Mouse (Mus musculus) embryonic facial prominence, embryonic 11.5 days (tissue): ENCODE data around the gene Sytl1. TPM values are rescaled to one million over a fixed set of nuclear protein-coding genes. Genes with fewer than 3 reads are reported as not detected.

Experiments
- ATAC-seq: fragments of 200-750 bp; cut with Nextera tagmentation; replicated peaks from 2 replicates; pipeline ENCODE4 v1.8.0; 2017; ENCODE audit warnings: low read depth; ENCODE audit not compliant: insufficient number of reproducible peaks, low FRiP score, low TSS enrichment
- DNase-seq: peaks from one replicate; pipeline ENCODE4 v3.0.0-alpha.2; 2015; ENCODE audit warnings: low spot score
- H3K27ac ChIP-seq: fragments of 300-500 bp; sonication (generic); replicated peaks from 2 replicates; pipeline ENCODE4 v1.5.1; 2014; ENCODE audit warnings: mild to moderate bottlenecking, low read depth, low read length, control low read depth
- H3K27me3 ChIP-seq: fragments of 300-500 bp; sonication (generic); 2 replicates; pipeline ENCODE4 v1.6.1; 2014; ENCODE audit warnings: mild to moderate bottlenecking, low read length, moderate library complexity, mixed read lengths; ENCODE audit not compliant: control insufficient read depth, insufficient read depth
- H3K36me3 ChIP-seq: fragments of 300-500 bp; sonication (generic); replicated peaks from 2 replicates; pipeline ENCODE4 v1.6.1; 2014; ENCODE audit warnings: low read depth, mild to moderate bottlenecking, low read length, moderate library complexity, mixed read lengths; ENCODE audit not compliant: control insufficient read depth, insufficient read depth
- H3K4me1 ChIP-seq: fragments of 300-500 bp; sonication (generic); 2 replicates; pipeline ENCODE4 v1.6.1; 2014; ENCODE audit warnings: low read length, mixed read lengths; ENCODE audit not compliant: control insufficient read depth, insufficient read depth
- H3K4me2 ChIP-seq: fragments of 300-500 bp; sonication (generic); 2 replicates; pipeline ENCODE4 v1.6.1; 2014; ENCODE audit warnings: low read depth, mild to moderate bottlenecking, control low read depth, low read length, moderate library complexity
- H3K4me3 ChIP-seq: fragments of 300-500 bp; sonication (generic); 2 replicates; pipeline ENCODE4 v1.5.1; 2014; ENCODE audit warnings: low read depth, low read length, control low read depth
- H3K9ac ChIP-seq: fragments of 300-500 bp; sonication (generic); replicated peaks from 2 replicates; pipeline ENCODE4 v1.6.1; 2014; ENCODE audit warnings: mild to moderate bottlenecking, control low read depth, low read length
- H3K9me3 ChIP-seq: fragments of 300-500 bp; sonication (generic); replicated peaks from 2 replicates; pipeline ENCODE4 v1.6.1; 2016; ENCODE audit warnings: mild to moderate bottlenecking, low read length, inconsistent platforms, mixed read lengths; ENCODE audit not compliant: control insufficient read depth
- WGBS: fragments of 180-500 bp; shearing (Covaris S2); extraction: QIAGEN DNeasy Blood & Tissue Kit; methylation state at CpG from one replicate; pipeline ENCODE4 v1.1.7; 2014; 5-methylcytosine and 5-hydroxymethylcytosine counted together
- polyA plus RNA-seq: library from polyadenylated mRNA; unstranded; fragments of >200 nt; fragmentation: Nextera tagmentation; extraction: Ambion mirVana; gene quantifications from 2 replicates; pipeline ENCODE4 v1.2.1, GENCODE M21; 2014

The Sytl1 gene
- polyA plus RNA-seq, 1 experiment from 2014 or later, result 1.2 TPM

- H3K4me2 ChIP-seq, result no peak overlapping the region
- ATAC-seq (no peak), DNase-seq (peak; percentile 60)
- 47% methylated on average over 10 of the region's 10 CpGs for WGBS
- H3K36me3 ChIP-seq, result no peaks in the 10 kb centered on the region
- no peaks in the 10 kb centered on the region for H3K27me3 ChIP-seq
- no peaks in the 10 kb centered on the region for H3K4me1 ChIP-seq
- no peak overlapping the region for H3K9ac ChIP-seq
- no peak overlapping the region for H3K27ac ChIP-seq
- H3K9me3 ChIP-seq, result no peaks in the 10 kb centered on the region
- no peak overlapping the region for H3K4me3 ChIP-seq
These were observed 29.5 kb downstream of the Sytl1 start for GRCm38 (mm10) chr4:133233285-133233976.

GRCm38 (mm10) chr4:133229582-133229981 is 33.3 kb downstream of the Sytl1 start:
- Histone ChIP-seq H3K27me3 (no peaks in the 10 kb centered on the region), H3K4me3 (no peak overlapping the region), H3K36me3 (no peaks in the 10 kb centered on the region), H3K9me3 (no peaks in the 10 kb centered on the region), H3K9ac (no peak overlapping the region), H3K27ac (no peak overlapping the region), H3K4me1 (no peaks in the 10 kb centered on the region), H3K4me2 (no peak overlapping the region)
- peak; percentile 35; the same call in 1 of the 2 replicates for ATAC-seq
- DNase-seq, result peak; percentile 74
- WGBS, result 46% methylated on average over 8 of the region's 8 CpGs

GRCm38 (mm10) chr4:133227636-133228035 is 35.3 kb downstream of the Sytl1 start:
- Histone ChIP-seq H3K4me2 (no peak overlapping the region), H3K27me3 (no peaks in the 10 kb centered on the region), H3K4me3 (no peak overlapping the region), H3K9ac (no peak overlapping the region), H3K27ac (no peak overlapping the region), H3K9me3 (no peaks in the 10 kb centered on the region), H3K36me3 (no peaks in the 10 kb centered on the region), H3K4me1 (no peaks in the 10 kb centered on the region)
- DNase-seq (peak; percentile 55), ATAC-seq (no peak)
- WGBS, result 52% methylated on average over 8 of the region's 8 CpGs

- DNase-seq, result no peak
- no peak overlapping the region for H3K27ac ChIP-seq
- no peaks in the 10 kb centered on the region for H3K36me3 ChIP-seq
- 61% methylated on average over 10 of the region's 10 CpGs for WGBS
- no peaks in the 10 kb centered on the region for H3K4me1 ChIP-seq
- H3K9me3 ChIP-seq, result no peaks in the 10 kb centered on the region
- H3K27me3 ChIP-seq, result peaks cover 4% of the 10 kb centered on the region; the same call in 1 of the 2 replicates
- no peak overlapping the region for H3K4me3 ChIP-seq
- H3K4me2 ChIP-seq, result no peak overlapping the region
- no peak overlapping the region for H3K9ac ChIP-seq
- ATAC-seq, result no peak
These were observed 36.8 kb downstream of the Sytl1 start for GRCm38 (mm10) chr4:133226073-133226472.

- H3K27me3 ChIP-seq, result peaks cover 4% of the 10 kb centered on the region; the same call in 1 of the 2 replicates
- H3K4me3 ChIP-seq, result no peak overlapping the region
- H3K27ac ChIP-seq, result no peak overlapping the region
- ATAC-seq (no peak), DNase-seq (no peak)
- H3K36me3 ChIP-seq, result no peaks in the 10 kb centered on the region
- no peak overlapping the region for H3K4me2 ChIP-seq
- WGBS, result 44% methylated on average over 5 of the region's 5 CpGs
- peak overlapping the region; percentile 7; the same call in 1 of the 2 replicates for H3K9ac ChIP-seq
- H3K4me1 ChIP-seq, result no peaks in the 10 kb centered on the region
- no peaks in the 10 kb centered on the region for H3K9me3 ChIP-seq
These were observed 39.0 kb downstream of the Sytl1 start for GRCm38 (mm10) chr4:133223875-133224274.

- DNase-seq, result no peak
- H3K4me1 ChIP-seq, result no peaks in the 10 kb centered on the region
- H3K9ac ChIP-seq, result no peak overlapping the region
- H3K9me3 ChIP-seq, result no peaks in the 10 kb centered on the region
- H3K27ac ChIP-seq, result no peak overlapping the region
- no peak for ATAC-seq
- peaks cover 4% of the 10 kb centered on the region; the same call in 1 of the 2 replicates for H3K27me3 ChIP-seq
- H3K4me2 ChIP-seq, result no peak overlapping the region
- no peaks in the 10 kb centered on the region for H3K36me3 ChIP-seq
- H3K4me3 ChIP-seq, result no peak overlapping the region
- 82% methylated on average over 8 of the region's 8 CpGs for WGBS
These were observed 41.2 kb downstream of the Sytl1 start for GRCm38 (mm10) chr4:133221701-133222100.

- Histone ChIP-seq H3K9me3 (no peaks in the 10 kb centered on the region), H3K4me2 (peak overlapping the region; percentile 49), H3K36me3 (no peaks in the 10 kb centered on the region), H3K4me3 (peak overlapping the region; percentile 26), H3K27me3 (peaks cover 4% of the 10 kb centered on the region; the same call in 1 of the 2 replicates), H3K4me1 (no peaks in the 10 kb centered on the region), H3K27ac (no peak overlapping the region), H3K9ac (peak overlapping the region; percentile 7; the same call in 1 of the 2 replicates)
- DNase-seq (peak; percentile 65), ATAC-seq (no peak)
- under 1% methylated on average over 25 of the region's 25 CpGs for WGBS
These were observed 42.3 kb downstream of the Sytl1 start for GRCm38 (mm10) chr4:133220656-133221055.

GRCm38 (mm10) chr4:133218745-133219144 is 44.2 kb downstream of the Sytl1 start:
- no peak overlapping the region for H3K4me2 ChIP-seq
- peaks cover 8% of the 10 kb centered on the region for H3K27me3 ChIP-seq

More at GRCm38 (mm10) chr4:133218745-133219144, 44.2 kb downstream of the Sytl1 start:
- DNase-seq (no peak), ATAC-seq (no peak)
- no peak overlapping the region for H3K27ac ChIP-seq
- H3K4me1 ChIP-seq, result 0 out of 2 replicates have a peak, but pooled peaks cover under 1% of the 10 kb centered on the region
- no peaks in the 10 kb centered on the region for H3K9me3 ChIP-seq
- no peaks in the 10 kb centered on the region for H3K36me3 ChIP-seq
- WGBS, result 86% methylated on average over 3 of the region's 3 CpGs
- H3K9ac ChIP-seq, result no peak overlapping the region
- H3K4me3 ChIP-seq, result no peak overlapping the region
